Mouse (Mus musculus) c-Kit-negative CD71-positive TER-119-positive erythroid progenitor cells, embryonic 14.5 days (primary cell): ENCODE results near the gene Ppp2r5e.

Source experiments
- DNase-seq: peaks from one replicate; pipeline ENCODE4 v3.0.0-alpha.2; 2013; ENCODE audit warnings: low read depth, low spot score

Gene Ppp2r5e

DNA sequence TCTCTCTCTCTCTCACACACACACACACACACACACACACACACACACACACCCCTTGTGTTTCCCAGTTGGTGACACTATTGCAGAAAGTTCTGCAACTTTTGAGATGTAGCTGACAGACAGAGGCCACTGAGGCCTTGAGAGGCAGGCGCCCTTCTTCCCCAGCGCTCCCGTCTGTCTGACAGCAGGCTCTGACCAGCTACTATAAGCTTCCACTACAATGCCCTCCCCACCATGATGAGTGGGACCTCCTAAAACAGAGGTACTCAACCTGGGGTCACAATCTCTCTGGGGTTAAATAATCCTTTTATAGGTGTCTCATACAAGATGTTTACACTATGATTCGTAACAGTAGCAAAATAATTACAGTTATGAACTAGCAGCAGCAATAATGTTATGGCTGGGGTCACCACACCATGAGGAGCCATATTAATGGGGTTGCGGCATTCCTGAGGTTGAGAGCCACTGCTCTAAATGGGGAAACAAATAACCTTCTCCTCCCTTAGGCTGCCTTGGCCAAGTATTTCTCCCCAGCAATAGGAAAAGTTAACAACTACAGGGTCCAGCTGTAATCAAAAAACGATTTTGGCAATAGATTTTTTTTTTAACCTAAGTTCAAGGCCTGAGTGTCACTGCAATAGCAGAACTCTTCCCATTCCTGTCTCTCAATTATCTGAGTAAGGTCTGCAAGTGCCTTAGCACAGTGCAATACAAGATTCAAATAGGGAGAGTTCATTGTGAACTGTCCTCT is 58.2 kb downstream of the Ppp2r5e start:
- DNase-seq = no peak

DNA sequence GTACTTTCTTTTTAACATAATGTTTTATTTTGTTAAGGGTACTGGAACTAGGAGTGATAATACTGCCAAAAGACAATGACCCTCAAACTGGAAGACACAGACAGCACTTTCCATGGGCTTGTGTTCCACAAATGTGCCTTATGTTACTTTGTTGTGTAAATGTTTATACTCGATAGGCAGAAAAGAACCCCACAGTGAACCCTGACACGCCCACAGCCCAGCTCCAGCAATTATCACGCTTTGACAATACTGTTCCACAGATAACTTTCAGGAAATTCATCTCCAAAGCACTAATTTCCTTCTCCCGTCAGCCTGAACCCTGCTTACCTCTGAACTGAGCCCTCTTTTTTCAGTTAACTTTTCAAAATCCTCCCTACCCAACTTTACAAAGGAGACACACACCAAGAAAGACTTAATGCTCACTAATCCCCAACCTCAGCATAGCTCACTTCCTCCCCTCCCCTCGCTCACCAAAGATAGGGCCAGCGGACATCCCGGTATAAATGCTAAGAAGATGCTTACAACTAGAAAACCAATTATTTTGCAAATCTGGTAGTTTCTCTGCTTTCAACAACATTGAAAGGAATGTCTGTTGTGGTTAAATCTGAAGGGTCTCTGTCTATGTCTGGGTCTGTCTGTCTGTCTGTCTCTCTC is 58.9 kb downstream of the Ppp2r5e start:
- no peak for DNase-seq

DNA sequence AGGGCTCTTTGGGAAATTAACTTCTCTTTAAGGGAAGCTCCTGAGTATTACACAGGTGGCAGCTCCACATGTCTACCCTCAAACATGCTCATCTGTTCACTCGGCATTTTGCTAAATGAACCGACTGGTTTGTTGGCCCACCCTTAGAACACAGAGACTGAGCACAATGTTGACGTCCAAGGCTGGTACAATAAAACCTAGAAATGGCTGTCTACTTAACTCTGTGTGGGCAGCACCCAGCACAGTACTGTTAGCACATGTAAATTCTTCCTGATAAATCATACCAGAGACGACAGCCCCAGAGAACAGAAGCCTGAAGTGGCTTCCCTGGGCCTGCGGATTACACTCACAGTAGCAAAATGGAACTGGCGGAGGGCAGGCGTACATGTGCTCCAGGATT is 59.5 kb downstream of the Ppp2r5e start:
- DNase-seq = no peak

DNA sequence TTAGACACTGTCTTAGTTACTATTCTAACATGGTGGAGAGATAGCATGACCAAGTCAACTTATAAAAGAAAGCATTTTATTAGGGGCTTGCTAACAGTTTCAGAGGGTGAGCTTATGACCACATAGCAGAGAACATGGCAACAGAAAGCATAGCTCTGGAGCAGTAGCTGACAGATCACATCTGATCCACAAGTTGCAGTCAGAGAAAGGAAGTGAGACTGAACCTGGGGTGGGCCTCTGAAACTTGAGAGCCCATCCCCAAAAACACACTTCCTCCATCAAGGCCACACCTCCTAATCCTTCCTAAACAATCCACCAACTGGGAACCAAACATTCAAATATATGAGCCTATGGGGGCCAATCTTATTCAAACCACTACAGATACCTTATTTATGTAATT is 62.9 kb downstream of the Ppp2r5e start:
- no peak for DNase-seq

DNA sequence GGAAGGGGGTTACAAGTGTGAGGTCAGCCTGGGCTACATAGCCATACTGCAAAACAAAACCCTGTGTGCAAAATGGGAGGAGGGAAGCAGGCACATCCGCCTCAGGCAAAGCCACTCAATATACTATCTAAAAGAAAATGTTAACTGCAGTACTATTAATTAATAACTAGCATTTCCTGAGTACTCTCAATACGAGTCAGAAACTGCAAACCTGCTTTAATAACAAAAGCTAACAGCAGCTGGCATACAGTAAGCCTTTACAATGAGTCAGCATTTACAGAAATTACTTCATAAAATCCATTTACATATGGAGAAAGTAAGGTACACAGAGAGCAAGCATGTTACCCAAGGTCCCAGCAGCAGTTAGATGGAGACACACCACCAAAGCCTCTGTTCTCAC is 64.2 kb downstream of the Ppp2r5e start:
- no peak for DNase-seq

DNA sequence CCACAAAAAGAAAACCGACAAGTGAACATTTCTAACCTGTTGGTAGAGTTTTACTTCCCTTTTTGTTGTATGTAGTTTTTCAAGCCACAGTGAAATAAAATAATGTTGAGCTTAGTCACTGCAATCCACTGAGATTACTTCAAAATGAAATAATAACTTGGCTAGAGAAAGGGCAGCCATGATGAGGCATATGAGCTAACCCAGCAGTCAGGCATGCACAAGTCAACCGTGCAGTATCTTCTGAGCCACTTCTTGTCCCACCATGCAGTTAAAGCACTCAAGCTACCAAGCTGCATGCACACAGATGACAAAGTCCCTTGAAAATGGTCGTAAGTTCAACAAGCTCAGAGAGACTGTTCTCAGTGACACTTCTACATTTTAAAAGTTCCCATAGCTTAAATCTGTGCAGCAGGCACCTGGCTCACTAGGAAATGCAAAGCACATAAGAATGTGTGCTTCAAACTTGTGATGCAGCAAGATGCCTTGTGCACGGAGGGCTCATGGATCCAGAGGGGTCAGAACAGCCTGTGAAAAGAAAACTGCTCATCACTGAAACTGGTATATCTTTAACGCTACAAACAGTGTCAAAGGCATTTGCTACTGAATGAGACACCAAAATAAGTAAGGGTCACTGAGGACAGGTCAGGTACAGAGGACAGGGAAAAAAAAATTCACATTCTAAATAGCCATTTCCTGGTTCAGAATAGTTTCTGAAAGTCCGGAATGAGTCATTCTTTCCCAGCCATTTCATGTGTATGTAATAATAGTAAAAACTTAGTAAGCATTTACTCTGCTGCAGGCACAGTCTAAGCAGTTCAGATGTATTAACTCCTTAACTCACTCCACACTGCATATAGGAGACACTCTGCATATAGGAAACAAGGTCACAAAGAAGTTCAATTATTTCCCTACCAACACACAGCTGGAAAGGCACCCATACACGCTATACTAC is 66.9 kb downstream of the Ppp2r5e start:
- DNase-seq = no peak

DNA sequence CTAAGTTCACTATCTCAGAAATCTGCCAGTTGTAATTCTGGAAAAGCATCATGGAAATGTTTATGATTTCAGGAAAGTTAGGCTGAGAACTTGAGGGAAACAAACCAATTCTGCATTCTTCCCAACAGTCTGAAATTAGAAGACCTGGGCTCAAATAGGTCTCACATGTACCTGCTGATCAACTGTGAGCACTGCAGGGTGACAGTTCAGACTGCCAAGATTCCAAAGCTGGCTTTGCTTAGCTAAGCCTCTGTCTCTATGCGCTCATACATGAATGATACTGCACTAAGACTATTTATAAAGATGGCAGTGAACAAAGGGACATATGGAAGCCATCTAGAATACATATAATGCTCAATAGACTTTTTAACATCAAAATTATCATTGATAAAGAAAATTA is 67.7 kb downstream of the Ppp2r5e start:
- DNase-seq = no peak

DNA sequence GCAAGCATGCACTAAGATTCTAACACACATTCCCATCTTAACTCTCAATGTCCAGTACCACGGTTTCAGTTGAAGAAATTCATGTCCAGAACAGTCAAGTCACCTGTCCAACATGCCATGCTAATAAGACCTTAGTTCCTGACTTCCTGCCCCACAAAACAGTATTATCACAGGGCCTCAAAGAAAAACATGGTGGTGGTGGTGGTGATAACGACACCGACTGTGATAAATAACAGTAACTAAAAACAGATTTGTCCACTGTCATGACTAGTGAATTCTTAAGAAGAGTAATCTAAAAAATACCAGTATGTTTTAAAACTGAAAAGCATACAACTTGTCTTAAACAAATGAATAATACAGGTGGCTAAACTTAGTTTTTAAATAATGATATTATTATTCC is 71.8 kb downstream of the Ppp2r5e start:
- no peak for DNase-seq

DNA sequence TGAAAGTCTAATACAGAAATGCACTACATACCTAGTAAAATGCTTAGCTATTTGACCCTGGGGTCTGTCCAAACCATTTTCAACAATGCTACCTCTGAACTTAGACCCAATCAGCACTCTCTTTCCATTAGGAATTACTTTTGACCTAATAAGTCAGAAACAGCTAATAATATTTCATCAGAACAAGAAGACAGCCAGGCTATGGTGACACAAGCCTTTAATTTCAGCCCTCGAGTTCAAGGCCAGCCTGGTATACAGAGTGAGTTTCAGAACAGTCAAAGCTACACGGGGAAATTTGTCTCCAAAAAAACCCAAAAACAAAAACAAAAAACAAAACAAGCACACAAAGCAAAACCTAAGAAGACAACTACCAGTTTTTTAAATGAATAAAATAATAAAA is 73.1 kb downstream of the Ppp2r5e start:
- DNase-seq = no peak

DNA sequence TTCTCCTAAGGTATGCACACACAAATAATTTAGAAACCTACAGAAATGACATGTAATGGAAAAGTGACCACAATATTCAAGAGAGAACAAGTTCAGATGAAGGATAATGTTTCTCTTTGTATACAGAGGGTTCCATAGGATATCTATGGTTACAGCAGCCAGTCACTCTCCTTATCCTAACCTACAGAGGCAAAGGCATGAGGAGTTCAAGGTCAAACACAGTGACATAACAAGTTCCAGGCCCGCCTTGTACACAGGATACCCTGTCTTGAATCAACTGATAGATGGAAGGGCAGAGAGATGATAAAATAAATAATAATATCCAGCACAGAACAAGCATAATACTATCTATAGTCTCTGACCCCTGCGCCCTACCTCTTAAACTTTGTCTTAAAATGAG is 73.7 kb downstream of the Ppp2r5e start:
- DNase-seq = no peak

DNA sequence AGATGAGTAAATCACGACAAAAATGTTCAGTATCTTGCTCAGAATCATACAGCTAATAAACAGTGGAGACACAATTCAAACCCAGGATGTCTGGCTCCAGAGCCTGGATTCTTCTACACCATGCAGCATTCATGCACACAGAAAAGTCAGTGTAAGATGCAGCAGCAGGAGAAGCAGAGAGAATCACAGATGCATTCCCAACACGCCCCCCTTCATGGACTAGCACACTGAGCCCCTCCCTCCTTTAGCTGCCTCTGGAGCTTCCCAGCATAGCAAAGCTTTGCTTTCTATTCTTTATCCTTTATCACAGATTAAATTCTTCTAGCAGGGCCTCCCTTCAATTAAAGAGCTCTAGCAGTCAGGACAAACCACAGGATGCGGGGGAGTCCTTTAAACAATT is 75.7 kb downstream of the Ppp2r5e start:
- DNase-seq = no peak

DNA sequence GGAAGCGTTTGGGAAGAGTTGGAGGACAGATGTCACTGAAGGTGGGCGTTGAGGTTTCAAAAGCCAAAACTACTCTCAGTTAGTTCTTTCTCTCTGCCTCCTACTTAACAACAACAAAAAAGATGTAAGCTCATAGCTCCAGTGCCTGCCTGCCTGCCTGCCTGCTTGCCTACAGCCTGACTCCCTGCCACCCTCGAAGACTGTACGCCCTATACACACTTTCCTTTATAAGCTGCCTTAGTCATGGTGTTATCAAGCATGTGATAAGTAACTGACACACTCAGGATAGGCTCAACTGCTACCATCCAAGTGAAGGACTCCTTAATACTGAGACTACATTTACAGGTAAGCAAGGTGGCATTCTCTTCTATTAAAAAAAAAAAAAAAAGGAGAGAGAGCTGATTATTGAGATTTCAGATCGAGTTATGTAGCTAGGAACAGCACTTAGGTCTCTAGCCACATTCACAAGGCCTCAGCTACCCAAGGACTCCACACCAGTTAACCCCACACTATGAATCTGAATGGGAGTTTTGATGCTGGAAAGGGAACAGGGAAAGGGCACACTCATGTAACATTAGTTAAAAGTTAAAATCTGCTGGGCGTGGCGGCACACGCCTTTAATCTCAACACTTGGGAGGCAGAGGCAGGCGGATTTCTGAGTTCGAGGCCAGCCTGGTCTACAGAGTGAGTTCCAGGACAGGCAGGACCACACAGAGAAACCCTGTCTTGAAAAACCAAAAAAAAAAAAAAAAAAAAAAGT is 76.7 kb downstream of the Ppp2r5e start:
- no peak for DNase-seq

DNA sequence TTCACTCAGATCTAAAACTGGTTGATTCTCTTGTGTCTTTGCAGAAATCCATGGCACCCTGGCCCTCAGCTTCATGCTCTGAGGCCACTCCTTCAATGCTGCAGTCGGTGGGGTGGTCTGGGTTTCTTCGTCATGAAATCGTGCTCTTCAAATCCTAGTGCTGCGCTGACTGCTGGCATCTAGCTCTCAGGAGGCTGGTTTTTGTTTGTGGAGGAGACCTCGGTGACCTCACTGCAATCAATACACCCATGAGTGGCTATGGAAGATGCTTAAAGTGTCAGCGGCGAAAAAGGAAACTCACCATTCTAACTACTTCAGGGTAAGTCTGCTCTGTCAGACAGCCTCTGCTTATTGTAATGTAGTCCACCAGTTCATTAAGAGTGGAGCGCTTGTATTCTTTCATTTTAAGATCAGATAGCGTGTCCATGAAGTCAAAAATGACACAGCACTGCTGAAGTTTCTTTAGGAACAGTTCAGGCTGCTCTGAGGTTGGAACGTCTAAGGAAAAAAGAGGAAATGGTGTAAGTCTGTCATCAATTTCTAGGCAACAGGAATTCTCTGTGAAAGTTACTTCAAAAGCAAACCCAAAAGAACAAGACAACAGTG is 80.6 kb downstream of the Ppp2r5e start:
- DNase-seq = no peak

DNA sequence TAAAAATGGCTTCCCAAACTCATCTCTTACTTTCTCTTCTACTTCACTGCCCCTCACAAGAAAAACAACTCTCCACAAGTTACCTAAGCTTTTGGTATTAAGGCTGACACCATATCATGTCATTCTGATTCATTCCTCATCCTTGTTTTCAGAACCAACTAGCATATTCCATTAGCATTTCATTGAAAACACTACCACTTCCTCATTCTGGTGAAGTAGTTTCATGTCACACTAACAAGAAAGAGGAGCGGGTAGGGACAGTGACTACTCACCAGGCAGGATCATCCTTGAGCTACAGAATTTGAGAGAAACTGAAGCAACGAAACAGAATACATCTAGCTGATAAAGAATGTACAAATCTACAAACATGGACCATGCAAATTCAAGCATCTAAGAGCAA is 84.5 kb downstream of the Ppp2r5e start:
- DNase-seq = no peak

DNA sequence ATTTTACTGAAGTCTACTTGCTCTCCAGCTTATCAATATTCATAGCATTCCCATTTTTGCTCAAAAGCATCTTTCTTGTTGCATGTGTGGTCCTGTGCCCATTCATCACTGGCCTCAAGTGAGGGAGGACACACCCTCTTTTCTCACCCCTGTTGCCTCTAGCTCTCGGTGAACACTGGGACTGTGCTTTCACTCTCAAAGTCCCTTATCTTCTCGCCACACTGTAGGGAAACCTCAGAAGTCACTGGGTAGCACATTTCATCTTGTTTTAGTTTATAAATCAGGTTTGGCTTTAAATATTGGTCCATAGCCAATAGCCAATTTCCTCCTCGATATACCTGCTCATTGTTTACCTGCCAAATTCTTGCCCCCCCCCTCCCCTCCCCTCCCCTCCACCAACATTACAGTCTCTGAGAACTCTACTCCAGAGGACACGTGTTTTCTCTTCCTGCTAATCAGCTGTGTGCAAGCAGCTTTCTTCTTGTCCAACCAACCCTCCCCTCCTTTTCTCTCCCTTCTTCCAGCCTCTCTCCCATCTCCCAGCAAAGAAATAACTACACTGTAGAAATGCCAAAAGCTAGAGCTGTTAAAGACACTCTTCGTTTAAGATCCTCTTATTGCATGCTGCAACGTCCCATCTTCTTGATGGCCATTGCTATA is 90.9 kb downstream of the Ppp2r5e start:
- no peak for DNase-seq

DNA sequence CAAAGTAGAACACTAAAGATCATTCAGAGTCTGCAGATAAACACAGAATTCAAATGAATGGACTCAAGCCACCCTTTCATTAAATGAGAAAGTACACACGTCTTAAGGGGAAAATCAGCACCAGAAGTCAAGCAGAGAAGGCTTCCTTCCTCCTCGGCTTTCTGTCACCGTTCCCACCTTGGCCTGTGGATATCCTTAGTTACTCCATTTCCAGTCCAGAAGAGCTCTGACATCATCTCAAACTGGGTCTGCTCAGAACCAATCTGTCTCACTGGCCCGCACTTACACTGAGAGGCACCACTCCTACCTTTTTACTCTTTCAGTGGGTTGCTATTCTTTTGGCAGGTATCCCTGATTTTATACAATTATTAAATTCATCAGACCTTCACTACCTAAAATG is 93.4 kb downstream of the Ppp2r5e start:
- no peak for DNase-seq

DNA sequence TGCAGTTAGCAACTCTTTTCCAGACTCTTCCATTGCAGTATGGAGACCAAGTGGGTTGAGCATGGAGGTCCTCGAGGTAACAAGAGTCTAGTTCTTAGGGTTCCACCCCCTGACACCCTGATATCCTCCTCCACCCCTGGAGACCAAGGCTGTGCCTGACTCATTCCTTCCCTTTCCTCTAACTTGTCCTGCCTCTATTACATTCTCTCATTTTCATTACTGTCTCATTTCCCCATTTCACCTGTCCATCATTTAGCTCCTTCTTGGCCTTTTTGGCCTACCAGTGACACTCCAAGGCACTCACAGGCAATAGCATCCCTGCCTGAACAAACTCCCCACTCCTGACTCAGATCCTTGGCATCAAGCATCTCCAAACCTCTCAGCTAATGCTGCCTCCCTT is 98.3 kb downstream of the Ppp2r5e start:
- DNase-seq = no peak

DNA sequence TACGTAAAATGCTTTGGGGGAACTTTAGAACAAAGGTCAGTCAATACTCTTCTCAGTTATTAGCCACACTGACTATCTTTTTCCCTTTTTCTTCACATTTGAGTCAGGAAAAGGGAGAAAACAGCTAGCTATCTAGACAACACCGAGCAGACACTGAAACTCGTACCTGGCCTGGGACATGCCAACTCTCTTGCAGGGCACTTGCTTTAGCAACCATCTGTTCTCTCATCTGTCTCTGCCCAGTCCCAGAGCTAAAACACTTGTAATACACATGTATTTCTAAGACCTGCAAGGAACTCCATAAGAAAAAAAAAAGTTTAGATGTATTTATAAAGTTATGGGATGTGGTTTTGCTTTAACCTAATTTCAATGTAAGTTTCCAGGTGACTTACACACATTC is 100.4 kb downstream of the Ppp2r5e start:
- no peak for DNase-seq

DNA sequence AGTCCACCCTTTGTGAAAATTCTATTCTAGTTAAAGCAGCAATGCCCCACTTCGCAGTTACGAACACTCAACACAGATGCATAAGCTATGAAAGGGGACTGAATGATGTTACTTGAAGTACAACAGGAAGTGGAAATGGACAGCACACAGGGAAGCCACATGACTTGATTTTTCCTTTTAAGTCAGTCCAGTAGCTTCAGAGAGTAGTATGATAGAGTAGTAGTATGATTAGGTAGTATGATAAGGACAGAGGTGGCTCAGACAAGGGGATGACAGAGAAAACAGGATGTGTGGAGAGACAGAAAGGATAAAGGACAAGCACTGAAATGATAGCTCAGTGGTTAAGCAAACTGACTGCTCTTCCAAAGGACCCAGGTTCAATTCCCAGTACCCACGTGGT is 101.4 kb downstream of the Ppp2r5e start:
- DNase-seq = no peak

DNA sequence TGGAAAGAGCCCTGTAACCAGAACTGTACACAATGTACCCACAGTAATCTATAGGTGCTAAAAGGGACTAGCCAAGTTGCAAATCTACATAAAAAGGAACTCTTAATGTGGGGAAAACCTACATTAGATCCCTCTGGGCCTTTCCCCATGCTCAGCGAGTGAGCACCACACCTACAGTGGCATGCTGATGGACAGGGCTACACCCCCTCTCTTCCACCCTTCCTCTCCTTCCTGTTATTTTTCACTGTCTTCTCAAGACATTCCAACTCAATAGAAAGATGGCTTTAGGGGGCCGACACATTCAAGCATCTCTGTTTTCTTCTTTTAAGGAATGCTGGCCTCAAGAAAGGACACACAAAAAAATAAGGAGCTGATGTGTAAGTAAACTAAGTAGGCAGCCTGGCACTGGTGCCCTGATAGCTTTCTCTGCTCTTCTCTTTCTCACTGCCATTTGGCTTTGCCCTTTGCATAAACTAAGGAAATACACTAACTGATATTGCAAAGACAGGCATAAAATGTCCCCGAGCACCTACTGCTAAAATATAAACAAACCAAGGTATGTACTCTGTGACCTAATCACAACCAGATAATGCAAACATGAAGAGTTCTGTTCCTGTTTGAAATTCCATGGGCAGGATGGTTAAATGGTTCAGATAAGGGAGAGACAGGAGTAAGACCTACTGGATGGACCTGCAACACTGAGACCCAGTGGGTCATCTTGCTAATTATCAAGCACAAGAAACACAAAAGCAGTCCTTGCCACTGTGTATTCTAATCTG is 103.3 kb downstream of the Ppp2r5e start:
- DNase-seq = no peak
